Mouse (Mus musculus): Measurements from ENCODE around the gene Snx9. TPM values are rescaled to one million over a fixed set of nuclear protein-coding genes. Genes with fewer than 3 reads are reported as not detected.

The Snx9 gene
- total RNA-seq, 2 experiments from 2014 or later, result 15.6 to 16.1 TPM

DNA sequence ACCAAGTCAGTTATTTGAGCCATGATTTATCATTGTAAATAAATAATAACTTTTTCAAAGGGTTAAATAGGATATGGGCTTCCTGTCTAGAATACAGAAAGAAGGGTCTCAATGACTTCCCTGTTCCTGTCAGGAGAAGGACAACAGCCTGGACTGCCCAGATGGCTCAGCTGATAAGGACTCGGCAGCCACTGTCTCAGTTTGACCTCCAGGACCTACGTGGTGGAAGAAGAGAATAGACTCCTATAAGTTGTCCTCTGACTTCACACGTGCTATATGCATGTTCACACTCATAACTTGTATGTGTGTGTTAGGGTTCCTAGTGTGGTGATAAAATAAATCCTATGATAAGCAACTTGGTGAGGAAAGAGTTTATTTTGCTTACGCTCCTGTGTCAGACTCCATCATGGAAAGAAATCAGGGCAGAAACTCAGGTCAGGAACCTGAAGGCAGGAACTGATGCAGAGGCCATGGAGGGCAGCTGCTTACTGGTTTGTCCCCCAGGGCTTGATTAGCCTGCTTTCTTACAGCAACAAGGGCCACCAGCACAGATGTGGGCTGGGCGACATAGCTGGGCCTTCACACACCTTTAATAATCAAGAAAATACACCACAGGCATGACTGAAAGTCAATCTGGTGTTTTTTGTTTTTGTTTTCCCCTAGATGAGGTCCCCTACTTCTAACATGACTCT lies 1.4 kb upstream of the Snx9 start:
- Histone ChIP-seq H3K4me3 (no peak overlapping the region), H3K27ac (0 out of 2 replicates have a peak overlapping the region, but pooled peaks have one; percentile 97)
- TF ChIP-seq CTCF (conservative IDR thresholded peaks at IDR 0.05), result no peak
- no peak for DNase-seq (ENCODE audit: low spot score in 2 of 2)

DNA sequence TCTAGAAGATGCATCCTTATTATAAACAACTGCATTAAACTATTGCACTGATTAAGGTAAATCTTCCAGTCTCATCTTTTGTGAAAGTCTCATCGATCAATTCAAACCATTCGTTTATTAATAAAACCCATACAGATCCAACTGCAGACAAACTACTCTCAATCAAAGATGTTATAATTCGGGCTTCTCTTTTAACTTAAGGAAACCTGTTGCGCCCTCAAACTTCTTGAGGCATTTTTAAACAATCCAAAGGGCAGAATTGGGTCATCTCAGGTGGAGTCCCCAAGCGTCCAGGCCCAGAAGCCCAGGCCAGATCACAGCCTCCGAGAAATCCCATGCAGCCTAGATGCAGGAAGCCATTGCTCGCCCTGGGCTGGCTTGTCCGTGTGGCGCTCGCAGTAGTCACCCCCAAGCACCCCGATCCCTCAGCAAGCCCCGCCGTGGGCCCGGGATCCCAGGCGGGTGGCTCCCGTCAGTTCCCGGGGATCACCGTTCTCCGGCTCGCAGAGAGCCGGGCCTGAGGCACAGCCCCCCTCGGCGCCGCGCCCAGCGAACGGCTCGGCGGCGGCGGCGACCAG lies 490 bp upstream of the Snx9 start:
- peak overlapping the region; percentile 66 for H3K4me3 ChIP-seq
- TF ChIP-seq CTCF (conservative IDR thresholded peaks at IDR 0.05), result no peak
- peak overlapping the region; percentile 97 for H3K27ac ChIP-seq
- peak in 1 of 2 experiments; percentile 32 for DNase-seq (ENCODE audit: low spot score in 2 of 2)

DNA sequence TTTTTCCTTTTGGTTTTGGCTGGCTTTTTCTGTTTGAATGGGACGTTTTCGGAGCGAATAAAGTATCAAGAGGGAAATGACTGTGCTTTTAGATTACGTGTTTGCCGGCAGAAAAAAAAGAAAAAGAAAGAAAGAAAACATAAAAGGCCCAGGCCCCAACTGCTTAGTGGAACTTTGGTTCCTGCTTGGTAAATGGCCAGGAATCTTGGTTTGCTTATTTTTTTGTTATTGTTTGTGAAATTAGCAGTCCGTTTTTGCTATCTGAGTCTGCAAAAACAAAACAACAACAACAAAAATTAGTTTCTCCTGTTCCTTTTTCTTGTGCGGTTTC lies 779 bp downstream of the Snx9 start:
- DNase-seq (ENCODE audit: low spot score in 2 of 2), result no peak
- no peak for TF ChIP-seq CTCF (conservative IDR thresholded peaks at IDR 0.05)
- peak overlapping the region; percentile 78 for H3K4me3 ChIP-seq
- H3K27ac ChIP-seq, result peak overlapping the region; percentile 97

DNA sequence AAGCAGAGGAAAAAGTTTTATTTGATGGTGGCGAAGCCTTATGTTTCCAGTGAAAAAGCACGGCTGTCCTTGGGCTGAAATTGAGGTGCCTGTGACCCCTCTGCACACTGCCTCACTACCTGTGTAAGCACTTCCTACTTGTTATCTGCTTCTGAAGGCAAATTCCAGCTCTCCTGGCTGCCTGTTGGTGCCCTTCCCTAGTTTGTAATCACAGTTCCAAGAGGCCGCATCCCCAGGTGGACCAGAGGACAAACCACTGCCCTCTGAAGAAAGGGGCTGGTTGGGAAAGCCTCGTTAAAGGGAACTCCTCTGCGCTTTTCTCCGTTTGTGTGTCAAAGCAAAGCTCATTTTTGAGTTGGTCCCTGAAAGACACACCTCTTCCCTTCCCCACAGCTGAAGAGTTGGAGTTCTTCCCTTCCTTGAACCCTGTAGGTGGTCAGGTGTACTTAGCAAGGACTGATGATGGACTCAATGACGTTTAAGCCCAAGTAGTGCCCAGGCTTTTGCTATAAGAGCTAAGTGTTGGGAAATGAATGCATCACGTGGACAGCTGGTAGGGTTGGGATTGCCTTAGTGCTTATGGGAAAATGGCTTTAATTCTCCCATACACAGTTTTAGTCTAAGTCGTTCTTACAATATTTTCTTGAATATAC lies 2.0 kb downstream of the Snx9 start:
- no peak for DNase-seq (ENCODE audit: low spot score in 2 of 2)
- no peak overlapping the region for H3K27ac ChIP-seq
- H3K4me3 ChIP-seq, result no peak overlapping the region
- no peak for TF ChIP-seq CTCF (conservative IDR thresholded peaks at IDR 0.05)

DNA sequence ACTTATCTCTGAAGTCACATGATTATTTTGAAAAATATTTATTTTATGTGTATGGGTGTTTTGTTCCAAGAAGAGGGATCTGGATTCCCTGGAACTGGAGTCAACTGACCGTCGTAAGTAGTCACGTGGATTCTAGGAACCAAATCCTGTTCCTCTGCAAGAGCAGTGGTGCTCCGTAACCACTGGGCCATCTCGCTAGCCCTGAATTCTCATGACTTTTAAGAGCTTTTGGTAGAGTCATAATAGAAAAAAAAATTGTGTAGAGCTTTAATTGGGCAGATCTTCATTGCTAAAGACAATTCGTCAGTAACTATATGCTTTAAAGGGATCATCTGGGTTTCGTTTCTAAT lies 2.5 kb downstream of the Snx9 start:
- H3K4me3 ChIP-seq, result no peak overlapping the region
- DNase-seq (ENCODE audit: low spot score in 2 of 2), result no peak
- no peak for TF ChIP-seq CTCF (conservative IDR thresholded peaks at IDR 0.05)
- H3K27ac ChIP-seq, result no peak overlapping the region

DNA sequence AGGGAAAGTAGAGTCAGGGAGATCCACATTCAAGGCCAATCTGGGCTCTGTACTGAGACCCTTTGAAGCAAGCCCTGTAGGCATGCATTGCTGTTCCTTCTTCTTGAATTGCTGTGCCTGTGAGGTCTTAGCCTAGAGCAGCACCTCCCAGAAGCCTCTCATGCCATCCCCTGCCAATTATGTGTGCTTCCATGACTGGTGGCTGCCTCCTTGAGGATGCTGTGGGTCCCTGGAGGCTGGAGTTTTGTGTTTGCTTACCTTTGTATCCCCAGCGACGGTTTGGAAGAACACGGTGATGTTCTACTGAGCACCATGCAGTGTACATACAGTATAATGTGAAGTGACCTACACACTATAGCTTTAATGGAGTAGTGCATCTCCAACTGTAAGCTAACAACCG lies 4.2 kb downstream of the Snx9 start:
- TF ChIP-seq CTCF (conservative IDR thresholded peaks at IDR 0.05), result no peak
- Histone ChIP-seq H3K4me3 (no peak overlapping the region), H3K27ac (no peak overlapping the region)
- DNase-seq (ENCODE audit: low spot score in 2 of 2), result no peak

DNA sequence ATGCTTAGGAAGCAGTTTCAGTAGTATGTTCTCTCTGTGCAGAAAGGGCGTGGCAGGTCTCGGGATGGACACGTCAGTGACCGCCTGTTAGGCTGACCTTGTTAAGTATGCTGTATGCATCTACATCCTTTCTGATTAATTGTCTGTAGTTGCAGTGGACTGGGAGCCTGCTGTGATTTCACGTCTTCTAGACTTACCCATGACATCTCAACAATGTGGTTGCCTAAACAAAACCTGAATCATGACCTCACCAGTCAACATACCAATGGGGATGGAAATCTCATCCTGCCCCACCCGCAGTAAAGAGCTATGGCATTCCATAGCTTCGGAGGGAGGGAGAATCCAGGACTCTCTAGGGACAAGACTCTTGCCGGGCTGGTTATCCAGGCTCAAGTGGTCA lies 5.0 kb downstream of the Snx9 start:
- no peak for TF ChIP-seq CTCF (conservative IDR thresholded peaks at IDR 0.05)
- no peak overlapping the region for H3K4me3 ChIP-seq
- DNase-seq (ENCODE audit: low spot score in 2 of 2), result no peak
- H3K27ac ChIP-seq, result no peak overlapping the region

DNA sequence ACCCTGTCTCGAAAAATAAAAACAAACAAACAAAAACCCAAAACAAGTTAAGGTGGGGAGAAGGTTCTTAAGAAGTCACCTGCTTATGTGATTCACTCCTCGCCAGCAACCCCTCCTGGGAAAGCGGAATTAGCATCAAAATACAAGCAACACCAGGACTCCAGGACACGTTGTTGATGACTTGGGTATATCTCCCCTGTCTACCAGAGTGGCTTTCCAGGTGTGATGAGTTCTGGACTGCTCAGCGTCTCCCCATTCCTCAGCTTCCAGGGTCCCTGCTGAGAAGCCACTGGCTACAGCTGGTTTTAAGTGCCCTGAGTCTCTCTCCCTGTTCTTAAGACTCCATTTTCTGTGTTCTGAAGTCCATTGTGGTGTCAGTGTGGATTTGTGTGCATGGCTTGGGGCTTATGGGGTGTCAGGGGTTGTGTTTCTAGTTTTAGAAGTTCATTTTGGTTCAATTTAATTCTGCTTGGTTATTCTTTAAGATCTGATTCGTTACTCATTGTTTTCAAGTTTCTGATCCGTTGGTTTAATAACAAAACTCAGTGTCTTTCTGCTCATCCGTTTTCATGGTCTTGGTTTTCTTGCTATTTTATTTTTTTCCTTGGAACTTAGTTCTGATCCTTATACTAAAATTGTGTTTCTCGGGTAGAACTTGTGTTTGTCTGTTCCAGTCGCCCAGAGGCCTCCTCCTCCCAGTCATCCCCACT lies 7.7 kb downstream of the Snx9 start:
- TF ChIP-seq CTCF (conservative IDR thresholded peaks at IDR 0.05), result no peak
- peak overlapping the region; percentile 74; the same call in 1 of the 2 replicates for H3K27ac ChIP-seq
- DNase-seq (ENCODE audit: low spot score in 2 of 2), result no peak
- H3K4me3 ChIP-seq, result peak overlapping the region; percentile 49

DNA sequence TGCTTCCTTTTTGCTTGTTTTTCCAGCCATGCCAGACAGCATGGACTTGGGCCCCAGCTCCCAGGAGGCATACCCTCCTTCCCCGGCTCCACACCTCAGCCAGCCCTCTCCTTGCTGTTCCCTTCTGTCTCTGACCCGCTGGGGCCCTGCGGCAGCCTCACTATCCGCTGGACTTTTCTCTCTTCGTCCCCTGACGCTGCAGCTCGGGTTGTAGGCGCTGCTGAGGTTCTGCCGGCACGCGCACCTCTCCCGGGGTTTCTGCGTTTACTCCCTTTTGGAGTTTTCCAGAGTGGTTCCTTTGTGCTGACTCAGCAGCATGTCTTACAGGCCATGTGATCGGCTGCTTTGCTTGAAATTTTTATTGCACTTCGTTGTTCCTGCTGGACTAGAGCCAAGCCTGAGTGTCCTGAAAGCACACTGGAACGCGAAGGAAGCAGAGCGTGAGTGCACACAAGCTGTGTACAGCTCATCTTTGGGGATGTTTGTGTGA lies 8.3 kb downstream of the Snx9 start:
- DNase-seq (ENCODE audit: low spot score in 2 of 2), result peak; percentile 50 to 62
- peak overlapping the region; percentile 74; the same call in 1 of the 2 replicates for H3K27ac ChIP-seq
- H3K4me3 ChIP-seq, result peak overlapping the region; percentile 49
- TF ChIP-seq CTCF (conservative IDR thresholded peaks at IDR 0.05), result no peak

DNA sequence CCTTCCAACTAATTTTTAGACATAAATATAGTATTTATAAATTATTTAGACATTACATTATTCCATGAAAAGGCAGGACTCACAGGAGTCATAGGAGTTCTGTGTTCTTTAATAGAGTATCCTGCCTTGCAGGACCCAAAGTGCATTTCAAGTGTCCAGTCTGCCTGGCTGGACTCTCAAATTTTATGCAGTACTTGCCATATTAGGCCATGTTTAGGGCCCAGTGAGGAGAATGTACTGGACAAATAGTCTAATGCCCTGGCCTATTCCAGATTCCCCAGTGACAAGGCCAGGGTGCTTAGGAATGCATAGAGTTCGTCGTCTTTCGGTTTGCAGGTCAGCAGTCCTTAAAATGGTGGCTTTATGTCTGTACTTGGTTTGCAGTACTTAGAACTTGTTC lies 8.9 kb downstream of the Snx9 start:
- TF ChIP-seq CTCF (conservative IDR thresholded peaks at IDR 0.05), result no peak
- no peak for DNase-seq (ENCODE audit: low spot score in 2 of 2)
- peak overlapping the region; percentile 74; the same call in 1 of the 2 replicates for H3K27ac ChIP-seq
- H3K4me3 ChIP-seq, result peak overlapping the region; percentile 49; the same call in 1 of the 2 replicates

DNA sequence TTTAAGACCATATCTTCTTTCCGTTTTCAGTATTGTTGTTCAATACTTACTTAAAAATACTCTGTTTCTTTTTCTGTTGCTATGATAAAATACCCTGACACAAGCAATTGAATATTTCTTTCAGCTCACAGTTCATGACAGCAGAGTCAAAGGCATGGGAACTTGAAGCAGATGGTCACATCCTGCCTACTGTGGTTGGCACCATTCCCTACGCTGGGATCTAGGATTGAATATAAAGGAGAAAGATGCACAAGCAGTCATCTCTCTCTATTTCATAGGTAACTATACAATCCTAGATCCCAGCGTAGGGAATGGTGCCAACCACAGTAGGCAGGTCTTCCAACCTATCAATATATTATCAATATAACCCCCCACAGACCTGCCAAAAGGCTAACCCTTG lies 9.3 kb downstream of the Snx9 start:
- Histone ChIP-seq H3K27ac (0 out of 2 replicates have a peak overlapping the region, but pooled peaks have one; percentile 74), H3K4me3 (no peak overlapping the region)
- TF ChIP-seq CTCF (conservative IDR thresholded peaks at IDR 0.05), result no peak
- no peak for DNase-seq (ENCODE audit: low spot score in 2 of 2)

DNA sequence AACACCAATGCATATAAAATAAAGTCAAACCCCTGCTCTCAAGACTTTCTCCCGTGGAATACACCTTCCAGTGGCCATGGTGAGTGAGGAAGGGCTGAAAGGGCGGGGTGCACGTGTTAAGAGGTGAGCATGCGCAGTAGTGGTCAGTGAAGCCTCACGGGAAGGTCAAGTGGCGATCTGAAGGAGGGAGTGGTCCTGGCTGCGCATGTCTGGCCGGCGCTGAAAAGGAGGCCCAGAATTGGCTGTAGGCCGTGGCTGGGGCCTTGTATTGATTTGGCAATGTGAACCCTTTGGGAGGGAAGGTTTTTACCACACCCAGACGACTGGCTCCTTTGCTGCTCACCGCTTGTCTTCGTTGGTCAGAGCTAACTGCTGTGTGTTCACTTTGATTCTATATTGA lies 12.8 kb downstream of the Snx9 start:
- no peak overlapping the region for H3K4me3 ChIP-seq
- H3K27ac ChIP-seq, result no peak overlapping the region
- TF ChIP-seq CTCF (conservative IDR thresholded peaks at IDR 0.05), result no peak
- DNase-seq (ENCODE audit: low spot score in 2 of 2), result no peak

DNA sequence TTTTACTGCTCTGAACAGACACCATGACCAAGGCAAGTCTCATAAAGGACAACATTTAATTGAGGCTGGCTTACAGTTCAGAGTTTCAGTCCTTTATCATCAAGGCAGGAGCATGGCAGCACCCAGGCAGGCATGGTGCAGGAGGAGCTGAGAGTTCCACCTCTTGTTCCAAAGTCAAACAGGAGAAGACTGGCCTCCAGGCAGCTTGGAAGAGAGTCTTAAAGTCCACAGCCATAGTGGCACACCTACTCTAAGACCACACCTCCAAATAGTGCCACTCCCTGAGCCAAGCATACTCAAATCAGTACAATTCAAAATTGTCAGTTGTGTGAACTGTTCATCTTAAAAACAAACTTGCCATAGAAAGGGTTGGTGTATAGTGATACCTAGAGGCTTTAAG lies 14.4 kb downstream of the Snx9 start:
- Histone ChIP-seq H3K27ac (no peak overlapping the region), H3K4me3 (no peak overlapping the region)
- DNase-seq (ENCODE audit: low spot score in 2 of 2), result no peak
- no peak for TF ChIP-seq CTCF (conservative IDR thresholded peaks at IDR 0.05)

All from layer of hippocampus, adult 2 months (tissue).